Mouse (Mus musculus) kidney, adult 9 months (tissue): ENCODE measurements around the gene Mob3b.
A peak's percentile ranks its signal among the peaks of the same experiment; 100 is the strongest.
"Not testable (repeated sequence)": the region's sequence is repeated elsewhere in the genome, so short reads cannot be mapped to it uniquely, and the experiment has no call there.

Source experiments
- DNase-seq: peaks from one replicate; pipeline ENCODE4 v3.0.0; 2022

Gene Mob3b

GRCm38 (mm10) chr4:34963999-34964398 is 193.3 kb downstream of the Mob3b start:
- no peak for DNase-seq

- peak; percentile 63 for DNase-seq
Observed at GRCm38 (mm10) chr4:34960781-34961560, 196.3 kb downstream of the Mob3b start.

- DNase-seq: no peak
Observed at GRCm38 (mm10) chr4:34959477-34959876, 197.8 kb downstream of the Mob3b start.

DNA sequence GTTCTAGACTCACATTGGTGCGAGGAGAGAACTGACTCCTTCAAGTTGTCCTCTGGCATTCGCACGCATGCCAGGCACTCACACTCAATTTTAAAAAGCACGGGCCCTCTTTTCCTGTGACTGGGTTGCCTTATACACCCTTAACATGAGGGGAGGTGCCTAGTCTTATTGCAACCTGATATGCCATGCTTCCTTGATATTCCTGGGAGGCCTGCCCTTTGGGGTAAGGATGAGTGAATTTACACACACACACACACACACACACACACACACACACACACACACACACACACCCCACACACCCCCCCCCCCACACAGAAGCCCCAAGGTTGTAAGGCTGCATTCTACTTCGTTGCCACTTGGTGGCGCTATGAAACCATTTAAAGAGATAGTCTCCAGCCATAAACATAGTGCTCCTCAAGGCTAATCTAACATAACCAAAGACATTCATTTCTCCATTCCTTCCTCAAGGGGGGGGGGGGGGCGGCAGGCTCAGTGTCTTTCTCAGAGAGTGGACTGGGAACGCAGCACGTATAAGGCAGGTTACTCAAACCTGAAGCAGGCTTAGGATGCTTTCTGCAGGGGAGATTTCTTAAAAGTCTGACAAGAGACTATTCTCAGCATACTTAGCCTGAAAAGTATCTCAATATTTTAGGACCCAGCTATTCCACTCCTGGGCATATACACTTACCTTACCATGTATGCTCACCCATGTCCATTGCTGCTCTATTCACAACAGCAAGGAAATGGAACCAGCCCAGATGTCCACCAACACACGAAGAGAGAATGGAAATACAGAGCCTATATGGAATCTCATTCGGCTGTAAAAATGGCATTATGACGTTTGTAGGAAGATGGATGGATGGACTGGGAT is 198.9 kb downstream of the Mob3b start:
- peak; percentile 49 for DNase-seq

DNA sequence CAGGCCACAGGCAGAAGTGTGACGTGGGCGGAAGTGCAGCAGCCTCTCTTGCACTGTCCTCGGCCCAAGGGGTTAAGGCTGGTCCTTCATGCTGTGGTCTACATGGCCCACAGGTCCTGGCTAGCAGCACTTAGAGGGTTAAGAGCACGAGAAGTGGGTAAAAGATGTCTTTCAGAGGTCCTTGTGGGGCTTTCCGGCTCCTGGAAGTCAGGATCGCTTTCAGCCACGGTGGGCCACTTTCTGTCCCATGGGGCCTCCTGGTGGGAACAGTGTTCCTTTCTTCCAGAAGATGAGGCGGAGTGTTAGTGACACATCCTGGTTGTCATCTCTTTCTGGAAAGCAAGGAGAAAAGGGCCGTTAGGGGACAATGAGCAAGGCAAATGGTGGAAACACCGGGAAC is 203.6 kb downstream of the Mob3b start:
- DNase-seq: no peak

GRCm38 (mm10) chr4:34947181-34947580 is 210.1 kb downstream of the Mob3b start:
- no peak for DNase-seq

DNA sequence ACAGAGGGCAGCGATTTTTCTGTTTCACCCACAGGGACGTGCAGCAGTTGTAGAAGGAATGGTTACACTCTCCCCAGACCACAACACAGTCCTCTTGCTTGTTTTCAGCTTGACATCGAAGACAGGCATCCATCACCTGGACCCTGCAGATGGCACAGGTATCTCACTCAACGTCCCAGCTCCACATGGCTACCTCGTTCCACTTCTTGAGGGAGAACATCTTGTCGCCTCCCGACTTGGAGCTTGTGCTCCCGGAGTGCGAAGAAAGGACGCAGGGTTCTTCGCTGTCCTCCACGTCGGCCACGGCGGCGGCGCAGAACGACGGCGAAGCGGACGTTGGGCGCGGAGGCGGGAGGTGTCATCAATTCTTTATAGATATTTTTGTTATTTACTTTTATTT is 216.2 kb downstream of the Mob3b start:
- DNase-seq: no peak

GRCm38 (mm10) chr4:34928386-34928785 is 228.9 kb downstream of the Mob3b start:
- not testable (repeated sequence) for DNase-seq

DNA sequence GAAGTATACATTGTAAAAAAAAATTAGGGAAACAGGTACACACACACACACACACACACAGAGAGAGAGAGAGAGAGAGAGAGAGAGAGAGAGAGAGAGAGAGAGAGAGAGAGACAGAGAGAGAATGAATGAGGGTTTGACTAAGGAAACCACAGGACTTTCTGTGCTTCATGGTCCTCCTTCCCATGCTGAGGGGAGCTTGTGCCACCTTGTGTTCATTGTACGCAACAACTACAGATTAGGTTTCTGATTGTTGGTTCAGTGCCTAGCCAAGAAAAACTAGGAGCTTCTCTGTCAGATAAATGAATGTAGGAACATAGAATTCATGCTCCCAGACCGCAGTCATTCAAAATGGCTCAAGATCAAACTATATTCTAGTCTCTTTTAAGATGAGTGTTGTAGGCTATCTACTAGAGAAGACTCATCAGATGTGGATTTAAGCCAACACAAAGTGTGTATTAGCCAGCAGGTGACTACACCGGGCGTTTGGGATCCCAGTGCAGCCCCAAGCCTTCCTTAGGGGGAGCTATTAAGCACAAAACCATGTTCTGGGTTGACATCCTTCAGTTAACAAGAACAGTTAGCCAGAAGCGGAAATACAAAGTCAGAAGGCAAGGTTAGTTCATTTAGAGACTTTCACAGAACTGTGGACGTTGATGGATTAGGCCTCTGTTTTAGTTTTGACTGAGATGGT is 235.0 kb downstream of the Mob3b start:
- peak; percentile 67 for DNase-seq

DNA sequence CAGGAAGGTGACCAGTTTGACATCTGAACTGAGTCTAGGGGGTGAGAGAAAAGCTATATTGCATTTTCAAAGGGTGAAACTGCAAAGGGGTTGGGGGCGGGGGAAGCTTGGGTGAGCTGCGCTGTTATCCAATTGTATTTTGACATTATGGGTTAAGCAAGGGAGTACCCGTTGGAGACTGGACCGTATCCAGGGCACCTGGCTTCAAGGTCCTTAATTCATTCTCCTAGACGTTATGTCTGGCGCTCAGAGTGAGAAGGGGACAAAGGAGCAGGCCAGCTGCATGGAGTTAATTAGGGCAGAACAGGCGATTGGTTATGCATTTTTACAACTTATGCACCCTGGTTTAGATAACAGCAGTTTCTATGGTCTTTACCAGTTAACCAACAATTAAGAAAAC is 239.9 kb downstream of the Mob3b start:
- DNase-seq: no peak

DNA sequence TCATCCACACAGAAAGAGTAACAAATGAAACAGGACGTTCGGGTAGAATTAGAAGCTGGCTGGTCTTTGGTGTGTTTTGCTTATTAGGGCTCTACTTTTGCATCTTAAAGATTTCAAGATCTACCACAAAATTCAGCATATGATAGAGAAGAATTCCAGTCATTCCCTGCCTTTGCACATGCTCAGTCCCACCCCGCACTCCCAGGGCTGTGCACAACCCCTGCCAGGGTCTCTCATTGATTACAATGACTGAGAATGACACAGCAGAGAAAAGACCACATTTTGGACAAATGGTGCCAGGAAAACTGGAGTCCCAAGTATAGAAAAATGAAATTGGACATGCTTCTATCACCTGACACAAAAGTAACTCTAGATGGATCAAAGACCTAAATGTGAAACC is 245.1 kb downstream of the Mob3b start:
- no peak for DNase-seq

DNA sequence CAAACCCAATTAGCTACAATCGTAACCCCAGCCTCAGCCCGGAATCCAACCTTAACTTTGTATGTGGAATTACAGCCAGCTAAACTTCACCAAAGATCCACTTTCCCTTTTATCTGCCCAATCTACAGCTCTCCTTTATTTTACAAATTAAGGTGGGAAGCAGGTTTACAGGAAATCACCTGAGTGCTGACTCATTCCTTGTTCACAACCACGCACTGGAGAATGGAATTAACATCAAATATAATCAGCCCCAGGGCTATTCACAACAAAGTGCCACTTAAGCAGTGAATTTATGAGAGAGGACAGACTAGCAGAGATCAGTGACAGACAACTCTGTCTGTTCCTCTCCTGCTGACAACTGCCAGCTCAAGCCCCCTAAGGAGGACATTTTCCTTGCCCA is 245.9 kb downstream of the Mob3b start:
- DNase-seq: no peak

- peak; percentile 9 for DNase-seq
Observed at GRCm38 (mm10) chr4:34908127-34908526, 249.2 kb downstream of the Mob3b start.

GRCm38 (mm10) chr4:34907026-34907425 is 250.3 kb downstream of the Mob3b start:
- DNase-seq: no peak

DNA sequence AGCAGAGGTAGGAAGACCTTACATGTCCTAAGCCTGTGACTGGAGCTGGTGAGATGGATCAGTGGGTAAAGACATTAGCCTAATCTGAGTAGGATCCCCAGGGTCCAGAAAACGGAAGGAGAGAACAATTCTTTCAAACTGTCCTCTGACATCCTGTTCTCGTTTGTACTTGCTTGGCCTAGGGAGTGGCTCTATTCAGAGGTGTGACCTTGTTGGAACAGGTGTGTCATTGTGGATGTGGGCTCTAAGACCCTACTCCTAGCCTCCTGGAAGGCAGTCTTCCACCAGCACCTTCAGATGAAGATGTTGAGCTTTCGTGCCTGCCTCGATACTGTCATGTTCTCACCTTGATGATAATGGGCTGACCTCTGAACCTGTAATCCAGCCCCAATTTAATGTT is 251.1 kb downstream of the Mob3b start:
- DNase-seq: no peak

DNA sequence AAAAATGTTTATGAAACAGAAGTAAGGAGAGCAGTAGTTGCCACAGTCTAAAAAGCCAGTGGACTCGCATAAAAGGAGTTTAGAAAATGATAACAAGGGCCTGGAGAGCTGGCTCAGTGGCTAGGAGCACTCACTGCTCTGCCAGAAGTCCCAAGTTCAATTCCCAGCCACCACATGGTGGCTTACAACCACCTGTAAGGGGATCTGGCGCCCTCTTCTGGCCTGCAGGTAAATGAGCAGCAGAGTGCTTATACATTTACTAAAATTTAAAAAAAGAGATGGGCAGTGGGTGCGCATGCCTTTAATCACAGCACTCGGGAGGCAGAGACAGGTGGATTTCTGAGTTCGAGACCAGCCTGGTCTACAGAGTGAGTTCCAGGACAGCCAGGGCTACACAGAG is 251.9 kb downstream of the Mob3b start:
- DNase-seq: no peak

DNA sequence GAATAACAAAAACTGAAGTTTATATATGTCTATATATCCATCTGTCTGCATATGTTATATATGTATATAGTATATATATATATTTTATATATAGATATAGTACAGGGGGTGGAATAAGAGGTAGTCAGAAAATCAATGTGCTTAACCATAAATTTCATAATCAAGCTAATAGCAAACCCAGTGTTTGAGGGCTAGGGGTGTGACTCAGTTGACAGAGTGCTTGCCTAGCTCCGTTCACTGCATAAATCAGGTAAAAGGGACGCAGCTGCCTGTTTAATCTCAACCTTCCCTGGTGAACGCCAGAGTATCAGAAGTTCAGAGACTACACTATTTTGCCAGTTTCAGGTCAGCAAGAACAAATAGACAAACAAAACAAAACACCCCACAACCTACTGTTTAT is 255.7 kb downstream of the Mob3b start:
- not testable (repeated sequence) for DNase-seq

DNA sequence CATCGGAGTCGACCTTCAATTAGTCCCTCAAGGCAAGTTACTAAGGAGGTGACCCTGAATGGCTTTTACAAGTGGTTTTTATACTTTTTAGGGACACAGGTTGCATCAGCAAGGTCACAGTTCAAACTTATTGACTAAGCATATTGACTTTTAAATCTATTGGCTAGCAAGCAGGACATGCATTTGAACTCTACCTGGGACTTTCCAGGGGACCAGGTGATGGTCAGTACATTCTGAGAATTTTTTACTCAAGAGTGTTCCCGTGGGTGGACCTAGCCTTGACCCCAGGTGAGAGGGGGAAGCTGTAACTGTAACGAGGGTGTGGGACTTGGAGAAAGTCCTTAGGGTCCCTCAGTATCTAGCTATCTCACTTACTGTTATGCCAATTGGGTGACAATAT is 256.1 kb downstream of the Mob3b start:
- no peak for DNase-seq

DNA sequence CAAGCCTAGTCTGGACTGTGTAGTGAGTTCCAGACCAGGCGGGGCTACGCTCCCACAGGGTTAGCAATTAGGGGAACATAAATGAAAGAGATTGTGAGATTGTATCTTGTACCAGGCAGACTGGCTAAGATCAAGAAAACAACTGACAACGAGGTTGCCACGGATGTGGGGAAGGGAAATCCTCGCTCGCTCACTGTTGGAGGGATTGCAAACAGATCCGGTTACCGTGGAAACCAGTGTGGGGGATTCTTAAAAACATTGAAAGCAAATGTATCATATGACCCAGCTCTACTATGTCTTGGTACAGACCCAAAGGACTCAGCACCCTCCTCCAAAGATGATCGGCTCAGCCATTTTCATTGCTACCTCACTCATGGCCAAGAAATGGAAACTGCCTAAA is 257.1 kb downstream of the Mob3b start:
- no peak for DNase-seq

DNA sequence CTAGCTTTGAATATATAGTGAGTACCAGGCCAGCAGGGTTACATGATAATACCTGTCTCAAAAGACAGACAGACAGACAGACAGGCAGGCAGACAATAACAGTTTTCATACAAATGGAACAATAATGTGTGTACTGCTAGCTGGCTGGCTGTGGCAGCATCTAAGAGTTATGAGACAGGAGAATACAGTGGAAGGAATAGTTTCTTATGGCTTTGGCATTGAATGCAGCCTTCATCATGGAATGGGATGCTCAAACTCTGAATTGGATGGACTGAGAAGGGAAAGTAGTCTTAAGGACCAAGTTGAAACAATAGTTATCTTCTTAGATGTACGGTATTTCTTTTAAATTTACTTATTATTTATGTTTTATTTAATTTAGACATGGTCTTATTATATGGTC is 258.0 kb downstream of the Mob3b start:
- DNase-seq: no peak
